Mouse (Mus musculus) T-cell, adult 2 months (primary cell): ENCODE results near the gene Arl13b.
A peak's percentile ranks its signal among the peaks of the same experiment; 100 is the strongest.

Source experiments
- DNase-seq: peaks from one replicate; pipeline ENCODE4 v3.0.0; 2022; ENCODE audit warnings: low spot score

Gene Arl13b

GRCm38 (mm10) chr16:62814491-62814890, 32.3 kb downstream of the Arl13b start, which contains the start of gene Stx19:
Gene Stx19, plus strand, starts transcription at chr16:62814676.
- DNase-seq: no peak

- DNase-seq: no peak
These were observed 33.0 kb downstream of the Arl13b start for GRCm38 (mm10) chr16:62813790-62814189.

DNA sequence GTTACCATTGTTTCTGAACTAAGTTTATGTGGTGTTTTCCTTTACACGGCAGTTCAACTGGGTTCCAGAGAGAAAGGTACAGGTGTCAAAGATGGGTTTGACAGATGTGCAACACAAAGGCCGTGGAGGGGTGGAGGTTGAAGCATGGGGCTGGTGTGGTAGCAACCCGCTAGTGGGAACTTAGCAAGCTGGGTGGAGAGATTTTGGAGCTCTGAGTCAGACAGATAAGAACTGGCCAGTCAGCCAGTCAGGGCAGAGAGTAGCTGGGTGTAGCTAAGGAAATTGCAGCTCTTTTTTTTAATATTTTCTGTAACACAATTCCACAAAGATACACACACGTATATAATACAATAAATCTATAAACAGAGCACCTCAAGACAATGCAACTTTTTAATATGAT, 36.0 kb downstream of the Arl13b start:
- DNase-seq: no peak

GRCm38 (mm10) chr16:62807249-62807979, 39.4 kb downstream of the Arl13b start:
- DNase-seq: no peak

- DNase-seq: no peak
These were observed 42.2 kb downstream of the Arl13b start for GRCm38 (mm10) chr16:62804621-62805020.

- no peak for DNase-seq
These were observed 47.0 kb downstream of the Arl13b start for GRCm38 (mm10) chr16:62799839-62800238.

GRCm38 (mm10) chr16:62799426-62799825, 47.4 kb downstream of the Arl13b start:
- DNase-seq: no peak

DNA sequence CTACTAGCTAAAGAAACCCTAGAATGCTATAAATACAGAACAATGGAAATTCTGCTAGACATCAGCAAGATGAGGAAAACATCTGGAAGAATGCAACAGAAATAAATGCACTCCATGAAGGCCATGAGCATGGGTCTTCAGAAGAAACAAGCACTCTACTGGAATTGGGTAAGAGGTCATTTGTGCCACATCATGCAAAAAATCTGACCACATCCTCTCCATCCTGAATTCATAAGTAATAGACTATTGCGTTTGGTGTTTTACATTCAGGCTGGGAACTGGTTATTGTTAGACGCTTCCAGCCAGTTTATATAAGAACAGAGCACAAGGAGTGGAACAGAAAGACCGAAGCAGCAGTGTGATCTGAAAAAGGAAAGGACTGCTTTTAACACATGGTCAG, 48.0 kb downstream of the Arl13b start:
- no peak for DNase-seq

GRCm38 (mm10) chr16:62796608-62797007, 50.2 kb downstream of the Arl13b start:
- DNase-seq: no peak

DNA sequence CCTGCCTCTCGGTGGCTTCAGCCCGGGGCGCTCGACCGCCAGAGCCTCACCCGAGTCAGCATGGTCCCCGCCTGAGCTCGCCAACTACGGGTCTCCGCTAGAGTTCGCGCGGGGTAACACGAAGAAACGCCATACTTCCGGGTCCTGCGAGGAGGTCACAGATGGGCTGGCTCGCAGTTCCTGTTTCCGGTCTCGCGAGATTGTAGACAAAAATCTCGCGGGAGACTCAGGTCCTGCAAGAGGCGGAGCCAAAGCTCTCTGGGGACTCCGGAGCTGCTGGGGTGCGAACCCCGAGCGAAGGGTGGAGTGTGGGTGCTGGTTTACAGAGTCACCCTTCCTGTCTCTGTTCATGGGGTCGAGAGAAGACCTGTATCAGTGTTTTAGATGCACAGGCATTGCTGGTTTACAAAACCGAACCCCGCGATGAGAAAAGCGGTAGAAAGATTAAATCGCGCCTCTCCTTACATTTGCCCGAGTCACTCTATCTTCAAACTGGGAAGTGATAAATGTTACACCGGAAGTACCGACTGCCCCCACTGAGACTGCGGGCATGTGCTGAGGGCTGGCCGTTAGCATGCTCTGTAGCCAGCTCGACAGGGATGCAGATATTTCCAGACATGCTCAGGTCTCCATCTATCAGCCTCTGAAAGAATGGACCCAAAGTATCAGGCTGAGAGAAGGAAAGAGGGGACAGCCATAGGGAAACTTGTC, 60.1 kb downstream of the Arl13b start, which contains the start of gene Nsun3:
Gene Nsun3 (minus strand): TSS at position 198 of the 711 bp plus-strand sequence.
- peak; percentile 94 for DNase-seq

- peak; percentile 10 for DNase-seq
These were observed 64.6 kb downstream of the Arl13b start for GRCm38 (mm10) chr16:62782229-62782628.

GRCm38 (mm10) chr16:62778282-62778681, 68.6 kb downstream of the Arl13b start:
- DNase-seq: no peak

- DNase-seq: no peak
These were observed 70.8 kb downstream of the Arl13b start for GRCm38 (mm10) chr16:62776034-62776433.

- DNase-seq: no peak
These were observed 73.4 kb downstream of the Arl13b start for GRCm38 (mm10) chr16:62773462-62773861.

- peak; percentile 22 for DNase-seq
These were observed 88.5 kb downstream of the Arl13b start for GRCm38 (mm10) chr16:62758340-62758739.

DNA sequence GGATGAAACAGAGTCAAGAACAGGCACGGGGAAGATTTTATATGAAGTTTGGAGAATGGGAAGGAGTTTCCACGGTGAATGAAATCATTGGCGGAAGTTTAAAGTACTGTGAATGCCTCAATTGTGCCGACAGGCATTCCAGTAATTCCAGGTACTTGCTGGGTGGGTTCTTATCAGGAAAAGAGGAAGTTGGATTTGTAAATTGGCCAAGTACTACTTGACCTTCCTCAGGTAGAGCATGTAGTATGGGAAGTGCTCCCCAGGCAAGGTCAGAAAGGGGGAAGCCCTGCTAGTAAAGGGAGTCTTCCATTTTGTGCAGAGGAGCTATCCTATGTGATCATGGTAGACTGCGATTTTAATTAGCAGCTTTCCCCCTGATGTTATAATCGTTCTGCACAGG, 91.5 kb downstream of the Arl13b start:
- DNase-seq: no peak

DNA sequence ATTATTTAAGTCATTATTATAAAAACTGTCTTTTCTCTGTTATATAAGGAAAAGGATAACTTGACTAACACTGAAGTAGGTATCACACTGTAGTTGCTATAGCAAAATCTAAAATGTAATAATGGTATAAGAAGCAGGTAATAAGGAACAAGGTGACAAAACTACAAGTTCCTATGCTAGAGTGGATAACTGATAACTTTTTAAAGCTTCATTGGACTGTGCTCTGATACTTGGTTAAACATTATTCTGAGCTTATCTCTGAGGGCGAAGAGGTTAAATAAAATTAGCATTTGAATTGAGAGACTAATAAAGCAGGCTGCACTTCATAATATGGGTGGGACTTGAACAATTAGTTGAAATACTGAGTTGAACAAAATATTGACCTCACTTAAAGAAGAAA, 93.2 kb downstream of the Arl13b start:
- DNase-seq: no peak

DNA sequence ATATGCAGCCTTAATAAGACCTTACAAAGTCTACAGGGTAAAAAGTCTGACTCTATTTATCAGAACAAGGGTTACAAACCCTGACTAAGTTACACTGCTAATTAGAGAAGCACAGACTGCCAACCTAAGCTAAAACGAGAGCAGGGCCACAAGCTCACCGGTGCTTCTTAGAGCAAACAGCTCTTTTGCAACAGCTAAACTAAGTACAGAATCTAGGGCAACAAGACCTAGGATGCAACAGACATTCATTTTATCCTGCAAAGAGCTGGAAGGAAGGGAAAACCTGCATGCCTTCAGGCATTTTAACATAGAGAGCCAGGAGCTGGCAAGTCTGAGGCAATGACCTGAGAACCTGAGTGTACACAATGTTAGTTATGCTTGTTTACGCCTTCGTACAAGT, 93.8 kb downstream of the Arl13b start:
- no peak for DNase-seq

DNA sequence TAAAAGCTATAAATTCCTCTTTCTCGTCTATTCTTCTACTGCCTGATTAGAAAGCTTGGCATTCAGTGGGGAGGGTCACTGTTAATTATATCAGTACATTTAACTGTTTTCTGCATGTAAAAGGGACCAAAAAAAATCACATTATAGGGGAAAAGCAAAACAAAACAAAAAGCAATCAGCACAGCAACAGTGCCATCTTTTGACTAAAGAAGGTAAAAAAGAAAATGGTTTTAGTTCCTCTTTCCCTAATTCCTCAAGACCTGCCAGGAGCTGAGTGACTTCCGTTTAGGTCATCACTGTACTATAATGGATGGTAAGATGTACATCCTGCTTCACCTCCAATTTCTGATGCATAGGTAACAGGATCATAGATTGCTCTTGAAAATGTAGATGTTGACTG, 101.0 kb downstream of the Arl13b start:
- no peak for DNase-seq
